Mouse (Mus musculus) embryo, embryonic 11.5 days (tissue): ENCODE measurements around the gene Phc1.

Experiments
- DNase-seq: peaks from one replicate; pipeline ENCODE4 v3.0.0-alpha.2; 2012; ENCODE audit warnings: low read depth, low spot score

Phc1 gene

DNA sequence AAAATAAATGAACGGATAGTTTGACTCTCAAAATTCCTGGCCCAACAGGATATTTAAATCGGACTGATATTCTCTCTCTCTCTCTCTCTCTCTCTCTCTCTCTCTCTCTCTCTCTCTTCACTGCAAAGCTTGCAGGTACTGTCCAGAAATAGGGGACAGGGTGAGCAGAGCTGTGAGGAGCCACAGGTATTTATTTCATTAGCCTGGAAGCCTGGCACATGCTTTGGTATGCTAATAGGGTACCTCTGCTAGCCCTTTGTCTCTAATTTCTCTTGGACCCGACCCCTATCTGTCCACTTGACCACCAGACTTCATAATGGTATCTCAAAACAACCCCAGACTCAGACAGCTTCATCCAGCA is 43.5 kb downstream of the Phc1 start:
- no peak for DNase-seq

DNA sequence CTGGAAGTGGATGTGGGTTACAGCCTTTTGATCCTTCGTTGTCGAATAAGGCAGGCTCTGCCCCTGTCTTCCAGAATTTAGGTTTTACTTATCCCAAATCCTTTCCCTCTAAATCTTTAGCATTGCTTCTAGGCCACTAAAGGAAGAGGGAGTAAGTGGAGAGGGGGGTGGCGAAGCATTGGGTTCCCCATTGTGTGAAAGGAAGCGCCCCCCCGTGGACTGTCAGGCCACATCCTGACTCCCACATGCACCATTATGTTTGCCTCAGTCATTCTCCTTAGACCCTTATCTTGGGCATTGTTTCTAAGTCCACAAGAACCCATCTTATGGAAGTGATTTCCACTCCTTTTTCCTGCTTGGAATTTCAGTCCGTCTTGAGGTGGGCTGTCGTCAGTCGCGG is 45.1 kb downstream of the Phc1 start:
- no peak for DNase-seq

- no peak for DNase-seq
Observed at GRCm38 (mm10) chr6:122294290-122294689, 46.1 kb downstream of the Phc1 start.

DNA sequence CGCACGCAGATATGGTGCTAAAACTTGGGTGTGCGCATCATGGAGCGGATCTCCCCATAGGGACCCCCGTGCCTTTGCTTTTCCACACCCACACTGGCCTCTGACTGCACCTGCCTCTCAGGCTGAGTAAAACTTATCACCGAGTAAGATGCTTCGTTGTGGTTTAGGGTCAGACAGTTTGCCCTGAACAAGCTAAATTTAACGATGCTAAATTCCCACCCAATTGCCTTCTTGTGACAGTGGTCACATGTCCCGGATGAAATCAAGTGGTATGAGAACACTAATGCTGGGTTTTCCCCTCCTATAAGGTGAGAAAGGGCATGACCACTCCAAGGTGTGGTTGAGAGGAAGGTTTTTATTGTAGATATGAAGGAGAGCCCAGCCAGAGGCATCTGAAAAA is 46.6 kb downstream of the Phc1 start:
- DNase-seq: no peak

DNA sequence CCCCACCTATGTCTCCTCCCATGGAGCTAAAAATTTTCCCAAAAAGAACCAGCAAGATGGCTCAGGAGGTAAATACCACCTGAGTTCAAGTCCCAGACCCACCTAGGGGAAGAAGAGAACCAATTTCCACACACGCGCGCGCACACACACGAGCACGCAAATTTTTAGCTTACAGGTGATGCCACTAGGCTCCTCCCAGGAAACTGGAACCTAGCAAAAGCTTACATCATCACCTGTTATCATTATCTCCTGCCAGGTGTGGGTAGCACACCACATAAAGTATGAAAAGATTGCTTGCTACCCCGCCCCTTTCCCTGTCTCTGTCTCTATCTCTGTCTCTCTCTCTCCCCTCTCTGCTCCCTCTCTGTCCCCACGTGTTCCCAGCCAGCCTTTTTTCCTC is 47.2 kb downstream of the Phc1 start:
- DNase-seq: no peak

- DNase-seq: no peak
Observed at GRCm38 (mm10) chr6:122292184-122292583, 48.2 kb downstream of the Phc1 start.

- DNase-seq: no peak
Observed at GRCm38 (mm10) chr6:122291735-122292134, 48.6 kb downstream of the Phc1 start.

DNA sequence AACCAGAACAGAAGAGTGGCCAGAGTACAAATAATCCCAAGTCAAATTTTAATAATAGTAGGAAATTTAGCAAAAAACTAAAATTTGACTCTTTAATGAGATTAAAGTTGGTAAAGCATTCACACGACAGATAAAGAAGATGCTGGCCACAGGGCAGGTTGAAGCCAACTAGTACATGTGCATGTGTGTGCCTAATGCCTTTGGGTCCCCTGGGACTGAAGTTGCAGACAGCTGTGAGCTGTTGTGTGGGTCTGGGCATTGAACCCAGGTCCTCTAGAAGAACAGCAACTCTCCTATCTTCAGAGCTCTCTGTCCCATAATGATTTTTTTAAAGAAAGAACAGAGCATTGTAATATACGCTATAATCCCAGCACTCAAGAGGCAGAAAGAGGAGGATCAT is 49.1 kb downstream of the Phc1 start:
- DNase-seq: no peak

DNA sequence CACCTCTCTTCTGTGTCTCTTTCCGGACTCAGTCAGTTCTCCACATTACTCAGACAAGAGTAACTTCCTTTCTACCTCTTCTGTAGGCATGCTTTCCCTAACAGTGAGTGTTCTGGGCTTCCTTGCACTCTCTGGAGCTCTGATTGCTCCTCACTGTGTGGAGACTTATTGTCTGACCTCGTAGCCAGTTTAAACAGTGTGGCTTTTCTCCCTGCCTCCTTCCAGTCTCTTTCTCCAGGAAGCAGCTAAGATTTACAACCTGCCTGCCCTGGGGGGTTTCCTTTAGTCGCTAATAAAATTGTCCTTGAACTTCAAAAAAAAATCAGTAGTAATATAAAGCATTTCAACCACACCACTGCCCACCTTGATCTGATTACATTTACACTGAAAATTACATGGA is 50.1 kb downstream of the Phc1 start:
- DNase-seq: no peak

DNA sequence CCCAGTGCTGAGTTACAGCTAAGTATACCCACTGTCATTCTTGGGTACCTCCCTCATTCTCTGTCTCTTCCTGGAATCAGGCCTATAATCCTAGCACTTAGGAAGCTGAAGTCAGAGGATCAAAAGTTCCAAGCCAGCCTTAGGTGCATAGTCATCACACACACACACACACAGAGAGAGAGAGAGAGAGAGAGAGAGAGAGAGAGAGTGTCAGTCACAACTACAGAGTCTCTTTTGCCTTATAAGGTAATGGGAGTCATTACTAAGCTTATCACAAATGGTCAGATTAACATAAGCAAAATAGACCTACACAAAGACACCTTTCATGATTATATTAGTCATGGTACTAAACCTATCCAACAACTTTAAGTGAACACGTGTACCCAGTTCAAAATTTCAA is 51.0 kb downstream of the Phc1 start:
- DNase-seq: no peak

GRCm38 (mm10) chr6:122288263-122288662 is 52.1 kb downstream of the Phc1 start:
- no peak for DNase-seq

- DNase-seq: no peak
Observed at GRCm38 (mm10) chr6:122284823-122285222, 55.5 kb downstream of the Phc1 start.

- DNase-seq: no peak
Observed at GRCm38 (mm10) chr6:122284304-122284703, 56.1 kb downstream of the Phc1 start.

DNA sequence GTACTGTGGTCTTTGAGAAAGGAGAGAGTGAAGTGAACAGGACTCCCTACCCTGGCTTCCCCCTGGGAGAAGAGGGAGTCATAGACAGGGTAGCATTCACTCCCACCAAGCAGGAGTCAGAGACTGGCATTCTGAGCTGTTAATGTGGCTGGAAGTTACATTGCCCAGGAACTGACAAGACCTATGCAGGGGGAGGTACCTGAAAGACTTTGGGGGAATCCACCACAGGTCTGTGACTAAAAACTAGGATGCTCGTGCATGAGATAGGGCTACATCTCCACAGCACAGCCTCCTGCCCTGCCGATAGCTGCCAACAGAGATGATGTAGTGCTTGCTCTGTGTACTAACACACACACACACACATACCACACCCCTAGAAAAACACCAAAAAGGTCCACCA is 56.9 kb downstream of the Phc1 start:
- DNase-seq: no peak

- DNase-seq: no peak
Observed at GRCm38 (mm10) chr6:122282782-122283181, 57.6 kb downstream of the Phc1 start, which contains the start of gene Klrg1. Klrg1 (minus strand) TSS chr6:122282882.

- DNase-seq: no peak
Observed at GRCm38 (mm10) chr6:122276565-122276964, 63.8 kb downstream of the Phc1 start.

- DNase-seq: no peak
Observed at GRCm38 (mm10) chr6:122274546-122274945, 65.8 kb downstream of the Phc1 start.

DNA sequence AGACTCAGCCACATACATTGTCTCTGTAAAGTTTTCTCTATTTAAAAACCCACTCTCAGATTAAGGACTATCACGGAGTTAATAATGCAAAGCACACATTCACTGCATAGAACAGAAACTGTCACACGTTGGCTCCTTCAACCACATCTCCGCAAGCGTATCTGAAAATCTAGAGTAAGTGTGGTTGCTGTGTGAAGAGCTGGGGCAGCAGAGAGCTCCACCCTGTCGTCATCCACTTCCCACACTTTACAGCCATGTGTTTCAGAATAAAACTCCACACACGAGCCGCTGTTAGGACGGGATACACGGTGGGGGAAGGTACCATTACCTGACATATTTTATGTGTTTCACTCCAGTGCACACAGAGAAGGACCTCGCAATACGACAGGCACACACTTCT is 70.2 kb downstream of the Phc1 start:
- DNase-seq: no peak

DNA sequence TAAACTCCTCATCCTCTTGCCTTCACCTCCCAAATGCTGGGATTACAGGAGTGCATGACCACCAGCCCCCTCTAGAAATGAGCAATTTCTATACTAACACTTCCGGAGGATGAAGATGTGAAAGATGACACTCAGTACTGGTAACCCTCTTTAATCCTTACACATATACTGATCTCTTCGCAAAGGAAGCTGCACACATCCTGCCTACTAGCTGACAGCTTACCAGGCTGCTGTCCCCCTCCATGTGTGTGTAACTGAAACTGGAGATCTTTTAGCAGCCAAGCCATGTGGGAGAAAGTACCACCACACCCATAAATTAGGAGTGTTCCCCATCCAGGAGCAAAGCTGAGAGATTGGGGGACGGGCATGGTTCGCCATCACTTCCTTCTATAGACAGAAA is 71.2 kb downstream of the Phc1 start:
- no peak for DNase-seq

DNA sequence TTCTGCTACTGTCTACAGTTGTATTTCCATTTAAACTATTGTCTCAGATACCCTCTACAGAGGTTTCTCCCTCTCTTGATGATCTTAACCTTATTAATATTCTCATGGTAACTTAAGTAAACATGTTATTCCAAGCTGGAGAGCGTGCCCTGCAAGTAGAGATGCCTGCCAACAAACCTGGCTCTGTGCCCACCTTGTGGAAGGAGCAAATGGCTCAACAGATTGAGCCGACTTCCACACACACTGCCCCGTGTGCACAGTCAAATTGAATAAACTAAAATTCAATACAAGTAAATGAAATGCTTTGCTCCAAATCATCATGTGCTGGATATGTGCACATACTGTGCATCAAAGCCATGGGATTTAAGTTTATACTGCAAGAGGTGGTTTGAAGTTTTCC is 71.8 kb downstream of the Phc1 start:
- DNase-seq: no peak
